Mouse (Mus musculus): Measurements from ENCODE around the gene Fndc7. TPM values are rescaled to one million over a fixed set of nuclear protein-coding genes. Genes with fewer than 3 reads are reported as not detected.

The Fndc7 gene
- polyA plus RNA-seq (2012; rRNA removed) = 0.14 and 0.17 TPM in 2 replicates

- no peak for DNase-seq (ENCODE audit: extremely low spot score in 1 of 2, low spot score in 1 of 2)
Observed at GRCm38 (mm10) chr3:108889908-108890307, at the start of gene Fndc7. Fndc7 (minus strand) TSS chr3:108890008.

- DNase-seq (ENCODE audit: extremely low spot score in 1 of 2, low spot score in 1 of 2) = no peak
Observed at GRCm38 (mm10) chr3:108939573-108939972, 49.8 kb upstream of the Fndc7 start, which contains the start of gene Henmt1. Henmt1 (plus strand) TSS chr3:108939873.

DNA sequence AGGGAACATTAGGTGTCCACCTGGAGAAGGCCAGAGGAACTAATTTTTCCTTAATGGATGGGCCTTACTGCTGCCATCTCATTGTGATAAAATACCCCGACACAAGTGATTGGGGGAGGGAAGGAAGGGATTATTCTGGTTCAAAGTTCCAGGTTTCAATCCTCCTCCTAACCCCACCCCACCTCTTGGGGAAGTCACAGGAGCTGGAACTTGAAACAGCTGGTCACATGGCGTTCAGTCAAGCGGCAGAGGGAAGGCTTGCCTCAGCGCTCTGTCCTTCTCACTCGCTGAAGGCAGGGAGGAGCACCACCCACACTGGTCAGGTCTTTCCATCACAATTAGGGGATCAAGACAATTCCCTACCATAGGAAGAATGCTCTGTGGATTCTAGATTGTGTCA lies 48.9 kb upstream of the Fndc7 start:
- DNase-seq (ENCODE audit: extremely low spot score in 1 of 2, low spot score in 1 of 2) = no peak

DNA sequence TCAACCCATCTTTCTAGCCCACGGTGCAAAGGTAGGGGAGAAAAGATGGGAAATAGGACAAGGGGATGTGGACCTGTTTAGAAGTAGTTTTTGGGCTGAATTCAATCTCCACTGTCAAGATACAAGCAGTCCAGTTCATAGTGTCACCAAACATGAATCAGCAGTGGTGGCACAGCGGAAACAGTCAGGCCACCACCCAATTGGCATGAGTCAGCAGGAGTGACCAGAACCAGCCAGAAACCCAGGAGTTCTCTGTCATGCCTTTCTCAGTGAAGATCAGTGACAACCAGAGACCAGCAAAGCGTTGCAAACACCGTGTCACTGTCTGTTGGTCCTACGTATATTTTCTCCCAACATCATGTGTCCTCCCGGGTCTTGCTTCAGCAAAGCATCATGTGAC lies 43.7 kb upstream of the Fndc7 start:
- DNase-seq (ENCODE audit: extremely low spot score in 1 of 2, low spot score in 1 of 2) = no peak

DNA sequence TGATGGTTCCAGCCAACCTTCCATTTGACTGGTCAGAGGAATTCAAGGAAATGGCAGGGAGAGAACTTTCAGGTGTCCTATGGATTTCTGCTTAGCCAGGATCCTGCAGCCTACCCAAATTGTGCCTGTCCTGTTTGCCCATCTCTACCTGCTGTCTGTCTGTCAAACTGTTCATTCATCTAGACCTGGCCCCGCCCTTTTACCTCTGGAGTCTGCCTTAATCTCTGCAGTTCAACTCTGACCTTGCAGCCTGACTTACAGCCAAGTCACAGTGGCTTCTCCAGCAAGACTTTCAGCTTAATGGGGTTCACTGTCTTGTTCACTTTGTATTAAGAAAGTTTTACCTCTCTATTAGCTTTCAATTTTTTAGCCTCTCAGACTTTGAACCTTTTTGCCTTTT lies 36.5 kb upstream of the Fndc7 start:
- no peak for DNase-seq (ENCODE audit: extremely low spot score in 1 of 2, low spot score in 1 of 2)

DNA sequence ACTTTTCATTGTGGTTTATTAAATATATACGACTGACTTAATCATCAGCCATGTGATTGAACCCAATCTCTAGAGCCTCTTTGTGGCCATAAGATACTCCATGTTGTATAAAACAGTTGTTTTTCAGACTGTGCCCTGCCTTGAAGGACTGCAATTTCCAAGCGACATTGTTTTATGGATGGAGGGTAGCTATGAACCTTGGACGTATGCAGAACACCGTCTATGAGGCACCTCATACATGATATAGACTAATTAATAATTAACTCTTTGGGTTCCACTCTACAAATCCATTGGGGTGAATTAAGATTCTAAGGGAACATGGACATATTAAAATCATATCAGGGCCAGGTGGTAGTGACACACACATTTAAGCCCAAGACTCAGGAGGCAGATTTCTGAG lies 35.9 kb upstream of the Fndc7 start:
- no peak for DNase-seq (ENCODE audit: extremely low spot score in 1 of 2, low spot score in 1 of 2)

GRCm38 (mm10) chr3:108921822-108922221 lies 32.0 kb upstream of the Fndc7 start:
- no peak for DNase-seq (ENCODE audit: extremely low spot score in 1 of 2, low spot score in 1 of 2)

DNA sequence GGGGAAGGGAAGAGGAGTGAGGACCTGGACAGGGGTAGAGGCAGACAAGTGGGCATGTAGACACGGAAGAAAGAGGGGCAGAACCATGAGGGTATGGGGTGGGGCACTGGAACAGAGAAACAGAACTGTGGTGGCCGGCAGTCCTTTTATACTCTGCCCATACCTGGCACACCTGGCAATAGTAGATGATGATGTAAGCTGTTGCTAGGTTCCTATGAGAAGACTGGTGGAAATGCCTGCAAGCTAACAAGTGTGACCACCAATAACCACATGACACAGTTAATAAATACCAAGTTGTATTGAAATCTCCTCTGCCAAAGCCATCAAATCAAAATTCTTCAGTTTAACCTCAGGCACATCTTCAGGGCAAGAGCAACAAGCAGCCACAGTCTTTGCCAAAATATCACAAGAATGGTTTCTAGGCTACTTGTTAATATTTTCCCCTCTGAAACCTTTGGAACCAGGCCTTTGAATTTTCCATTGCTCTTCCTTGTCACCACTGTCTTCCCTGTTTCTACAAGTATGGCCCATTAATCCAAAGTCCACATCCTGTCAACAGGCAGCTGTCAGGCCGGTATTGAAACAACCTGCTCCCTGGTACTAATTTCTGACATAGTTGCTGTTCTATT lies 30.7 kb upstream of the Fndc7 start:
- no peak for DNase-seq (ENCODE audit: extremely low spot score in 1 of 2, low spot score in 1 of 2)

DNA sequence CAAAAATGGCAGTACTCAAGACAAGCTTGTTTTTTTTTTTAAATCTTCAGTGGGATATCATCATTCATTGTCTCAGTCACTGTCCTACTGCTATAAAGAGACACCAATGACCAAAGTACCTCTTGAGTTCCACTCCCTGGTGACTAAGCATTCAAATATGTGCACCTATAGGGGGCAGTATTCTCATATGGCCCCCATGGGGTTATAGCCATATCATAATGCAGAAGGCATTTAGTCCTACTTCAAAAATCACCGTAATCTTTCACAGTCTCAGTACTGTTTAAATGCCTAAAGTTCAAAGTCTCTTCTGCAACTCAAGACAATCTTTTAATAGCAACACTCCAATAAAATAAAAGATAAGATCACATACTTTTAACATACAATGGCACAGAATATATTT lies 29.0 kb upstream of the Fndc7 start:
- DNase-seq (ENCODE audit: extremely low spot score in 1 of 2, low spot score in 1 of 2) = no peak

DNA sequence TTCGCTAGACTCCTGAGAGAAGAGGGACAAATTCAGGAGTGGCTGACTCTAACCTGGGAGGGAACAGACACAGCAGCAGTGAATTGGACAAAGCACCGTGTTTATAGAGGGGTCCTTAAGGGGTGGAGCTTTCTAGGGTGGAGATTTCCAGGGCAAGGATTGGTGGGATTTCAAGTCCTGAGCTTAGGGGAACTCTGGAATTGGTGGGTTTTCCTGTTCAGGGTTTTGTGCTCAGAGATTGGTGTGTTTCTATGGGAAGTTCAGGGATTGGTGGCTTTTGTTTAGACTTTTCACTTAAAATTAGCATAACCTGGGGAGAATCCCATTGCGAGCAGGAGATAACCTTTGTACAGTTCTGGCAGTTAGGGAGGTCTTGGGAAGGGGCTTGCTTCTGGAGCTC lies 28.2 kb upstream of the Fndc7 start:
- no peak for DNase-seq (ENCODE audit: extremely low spot score in 1 of 2, low spot score in 1 of 2)

DNA sequence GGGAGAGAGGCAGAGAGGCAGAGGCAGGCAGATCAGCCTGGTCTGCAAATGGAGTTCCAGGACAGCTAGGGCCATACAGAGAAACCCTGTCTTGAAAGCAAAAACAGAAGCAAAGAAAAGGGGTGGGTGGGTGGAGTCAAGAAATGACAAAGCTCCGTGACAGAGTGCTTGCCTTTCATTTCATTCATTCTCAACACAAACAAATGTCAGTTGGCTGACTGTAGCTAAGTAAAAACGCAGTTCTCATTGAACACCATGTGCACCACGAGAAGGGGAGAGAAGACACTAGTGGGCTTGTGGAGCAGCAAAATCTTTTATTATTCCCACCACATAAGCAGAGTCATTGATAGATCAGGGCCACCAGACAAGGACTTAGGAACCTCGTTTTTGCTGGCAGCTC lies 27.0 kb upstream of the Fndc7 start:
- no peak for DNase-seq (ENCODE audit: extremely low spot score in 1 of 2, low spot score in 1 of 2)

DNA sequence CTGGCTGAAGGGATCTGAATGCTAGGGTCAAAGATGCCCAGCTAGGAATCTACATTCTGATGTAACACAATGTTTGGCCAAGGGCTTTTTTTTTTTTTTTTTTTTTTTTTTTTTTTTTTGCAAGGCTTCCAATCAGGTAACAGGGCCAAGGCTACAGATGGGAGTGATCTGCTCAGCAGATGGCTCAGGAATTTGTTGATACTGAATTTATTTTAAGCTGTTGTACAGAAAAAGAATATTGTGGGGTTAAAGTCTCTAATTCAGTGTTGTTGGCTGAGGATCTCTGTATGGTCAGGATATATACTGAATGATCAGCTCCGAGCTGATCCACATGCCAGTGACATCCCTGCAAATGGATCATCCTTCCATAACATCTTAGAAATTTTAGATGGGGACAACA lies 26.2 kb upstream of the Fndc7 start:
- peak in 1 of 2 experiments; percentile 25 for DNase-seq (ENCODE audit: extremely low spot score in 1 of 2, low spot score in 1 of 2)

GRCm38 (mm10) chr3:108911548-108912413 lies 22.0 kb upstream of the Fndc7 start, which contains the start of gene Prpf38b:
Prpf38b (minus strand) TSS chr3:108911727.
- peak; percentile 92 to 96 for DNase-seq (ENCODE audit: extremely low spot score in 1 of 2, low spot score in 1 of 2)

- peak; percentile 24 to 56 for DNase-seq (ENCODE audit: extremely low spot score in 1 of 2, low spot score in 1 of 2)
Observed at GRCm38 (mm10) chr3:108911081-108911547, 21.3 kb upstream of the Fndc7 start.

- DNase-seq (ENCODE audit: extremely low spot score in 1 of 2, low spot score in 1 of 2) = no peak
Observed at GRCm38 (mm10) chr3:108910303-108911080, 20.7 kb upstream of the Fndc7 start.

DNA sequence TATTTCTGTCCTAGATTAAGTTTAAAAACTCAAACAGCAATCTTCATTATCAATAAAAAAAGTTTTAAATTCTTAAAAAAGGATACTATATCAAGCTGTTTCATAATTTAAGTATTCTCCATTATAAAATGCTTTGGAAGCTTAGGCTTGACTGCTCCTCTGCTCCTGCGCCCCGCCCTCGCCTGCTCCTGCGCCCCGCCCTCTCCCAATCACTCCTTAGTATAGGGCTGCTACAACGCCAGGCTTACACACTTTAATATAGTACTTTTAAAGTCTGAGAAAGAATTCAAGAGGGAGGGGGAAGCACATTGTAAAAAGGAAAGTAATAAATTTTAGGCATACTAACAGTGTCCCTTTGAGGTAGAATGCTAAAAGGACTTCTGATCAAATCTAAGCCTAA lies 13.1 kb upstream of the Fndc7 start:
- no peak for DNase-seq (ENCODE audit: extremely low spot score in 1 of 2, low spot score in 1 of 2)

DNA sequence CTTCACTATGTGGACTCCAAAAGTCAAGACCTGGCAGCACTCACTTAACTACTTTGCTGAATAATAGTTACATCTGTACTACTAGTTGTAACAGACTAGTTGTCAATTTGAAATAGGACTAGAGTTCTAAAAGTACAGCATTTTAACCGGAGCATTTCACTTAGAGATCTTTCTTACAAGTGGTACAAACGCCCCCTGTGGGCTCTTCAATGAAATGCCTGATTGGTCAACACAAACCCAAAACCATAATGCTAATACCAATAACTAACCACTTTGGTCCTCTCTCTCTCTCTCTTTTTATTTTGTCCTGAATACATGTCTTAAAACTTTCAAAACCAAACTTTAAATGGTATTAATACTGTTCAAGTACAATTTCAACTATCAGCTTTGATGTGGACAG lies 12.2 kb upstream of the Fndc7 start:
- DNase-seq (ENCODE audit: extremely low spot score in 1 of 2, low spot score in 1 of 2) = no peak

- DNase-seq (ENCODE audit: extremely low spot score in 1 of 2, low spot score in 1 of 2) = no peak
Observed at GRCm38 (mm10) chr3:108900681-108901080, 10.9 kb upstream of the Fndc7 start.

- DNase-seq (ENCODE audit: extremely low spot score in 1 of 2, low spot score in 1 of 2) = no peak
Observed at GRCm38 (mm10) chr3:108900147-108900546, 10.3 kb upstream of the Fndc7 start.

GRCm38 (mm10) chr3:108898640-108899039 lies 8.8 kb upstream of the Fndc7 start:
- DNase-seq (ENCODE audit: extremely low spot score in 1 of 2, low spot score in 1 of 2) = no peak

DNA sequence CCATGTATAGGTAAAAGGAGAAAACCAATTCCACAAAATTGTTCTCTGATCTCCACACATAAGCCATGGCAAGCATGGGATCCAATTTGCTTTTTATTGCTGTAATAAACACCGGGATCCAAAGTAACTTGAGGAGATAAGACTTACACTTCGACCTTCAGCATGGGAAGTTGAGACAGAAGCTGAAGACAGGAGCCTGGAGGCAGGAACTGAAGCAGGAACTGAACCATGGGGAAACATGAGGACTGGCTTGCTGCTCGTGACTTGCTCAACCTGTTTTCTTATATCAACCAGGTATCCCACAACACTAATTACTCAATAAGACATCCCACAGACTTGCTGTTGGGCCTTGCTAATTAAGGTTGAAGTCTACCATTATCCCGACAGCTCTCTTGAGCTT lies 3.1 kb upstream of the Fndc7 start:
- DNase-seq (ENCODE audit: extremely low spot score in 1 of 2, low spot score in 1 of 2) = no peak

Measured in frontal cortex, adult 2 months (tissue).